In the genomic region with DNA sequence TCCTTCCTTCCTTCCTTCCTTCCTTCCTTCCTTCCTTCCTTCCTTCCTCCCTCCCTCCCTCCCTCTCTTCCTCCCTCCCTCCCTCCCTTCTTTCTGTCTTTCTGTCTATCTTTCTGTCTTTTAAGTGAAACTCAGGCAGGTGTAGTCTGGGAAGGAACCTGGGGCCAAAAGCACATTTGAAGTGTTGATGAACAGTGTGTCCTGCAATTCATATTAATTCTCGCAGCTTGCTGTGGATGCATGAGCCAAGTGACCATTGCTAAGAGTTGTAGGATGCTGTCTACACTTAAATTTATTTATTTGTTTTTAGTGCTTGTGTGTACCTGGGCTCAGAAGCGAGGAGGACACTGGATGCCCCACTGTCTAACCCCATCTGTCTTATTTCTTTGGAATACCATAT, we compare ENCODE assay signal across 15 mouse cellular contexts.
DNase-seq lines count a peak whose midpoint lies in the region; ATAC-seq and TF ChIP-seq lines count a peak whose summit lies in the region.
"Had no signal": no experiment of that assay in that cellular context is flagged by ENCODE, and none has a peak within 500 bp of the region (broad histone marks: within the 10 kb centered on the region; RNA-seq: fewer than 3 reads in every experiment).

No protein-coding gene starts in this region.

- H3K27ac ChIP-seq in liver, embryonic 14.5 days = no peak overlapping the region
- H3K27ac ChIP-seq in forebrain, embryonic 13.5 days = no peak overlapping the region
- H3K27ac ChIP-seq: heart, adult 2 months; left cerebral cortex, adult 2 months; midbrain, embryonic 12.5 days; neural tube, embryonic 12.5 days had no signal

- peak; percentile 59 to 76 (median 66) for DNase-seq in liver, embryonic 14.5 days (ENCODE audit: low read depth in 3 of 3, low spot score in 3 of 3)
- DNase-seq in liver (no peak), ES-CJ7 (ENCODE audit: low read depth, low spot score) (peak; percentile 42), adipocyte (ENCODE audit: low spot score) (peak; percentile 42)
- DNase-seq in large intestine, adult 2 months (ENCODE audit: low read depth, low spot score) = peak; percentile 50
- no peak for DNase-seq in gastrocnemius, adult 8-10 months (ENCODE audit: low spot score in 2 of 2)
- no peak for DNase-seq in cerebellum, adult 11 months
- DNase-seq: adrenal gland, postnatal 36 days; cerebellum, postnatal 10 days; heart, adult 2 months; kidney, postnatal 14 days had no signal

- ATAC-seq in liver, embryonic 14.5 days (ENCODE audit: insufficient read depth) = no peak
- ATAC-seq in forebrain, embryonic 13.5 days = no peak

- H3K4me2 ChIP-seq in liver, embryonic 14.5 days (ENCODE audit: low read depth) = no peak overlapping the region
- H3K4me2 ChIP-seq in forebrain, embryonic 13.5 days = no peak overlapping the region
- H3K4me2 ChIP-seq: midbrain, embryonic 12.5 days; neural tube, embryonic 12.5 days had no signal

- H3K36me3 ChIP-seq in liver, embryonic 14.5 days (replicated peaks; ENCODE audit: control insufficient read depth, insufficient read depth, low read depth) = no peaks in the 10 kb centered on the region
- H3K36me3 ChIP-seq in forebrain, embryonic 13.5 days (ENCODE audit: poor library complexity, severe bottlenecking) = no peaks in the 10 kb centered on the region
- H3K36me3 ChIP-seq: midbrain, embryonic 12.5 days; neural tube, embryonic 12.5 days had no signal

- WGBS in liver, embryonic 14.5 days (ENCODE audit: insufficient replicate concordance) = 43% methylated on average over 2 of the region's 2 CpGs
- WGBS in large intestine, adult 2 months = 76% methylated on average over 2 of the region's 2 CpGs
- 85% methylated on average over 2 of the region's 2 CpGs for WGBS in forebrain, embryonic 13.5 days

- no peaks in the 10 kb centered on the region for H3K27me3 ChIP-seq in liver, embryonic 14.5 days (ENCODE audit: control insufficient read depth, insufficient read depth, low read length)
- H3K27me3 ChIP-seq in forebrain, embryonic 13.5 days = no peaks in the 10 kb centered on the region
- H3K27me3 ChIP-seq: midbrain, embryonic 12.5 days; neural tube, embryonic 12.5 days had no signal

- H3K4me3 ChIP-seq in liver, embryonic 14.5 days (ENCODE audit: insufficient read depth in 1 of 2, low read depth in 2 of 2, low read length in 2 of 2) = no peak overlapping the region
- no peak overlapping the region for H3K4me3 ChIP-seq in forebrain, embryonic 13.5 days
- H3K4me3 ChIP-seq: heart, adult 2 months; left cerebral cortex, adult 2 months; midbrain, embryonic 12.5 days; neural tube, embryonic 12.5 days had no signal

- H3K9ac ChIP-seq in liver, embryonic 14.5 days (replicated peaks) = no peak overlapping the region
- no peak overlapping the region for H3K9ac ChIP-seq in forebrain, embryonic 13.5 days
- H3K9ac ChIP-seq: midbrain, embryonic 12.5 days; neural tube, embryonic 12.5 days had no signal

- H3K4me1 ChIP-seq in liver, embryonic 14.5 days (replicated peaks; ENCODE audit: control insufficient read depth in 2 of 2, insufficient read depth in 2 of 2, low read length in 1 of 2) = no peaks in the 10 kb centered on the region
- H3K4me1 ChIP-seq in forebrain, embryonic 13.5 days = no peaks in the 10 kb centered on the region
- H3K4me1 ChIP-seq: midbrain, embryonic 12.5 days; neural tube, embryonic 12.5 days had no signal

- TF ChIP-seq CTCF in liver, embryonic 14.5 days (IDR thresholded peaks at IDR 0.05; ENCODE audit: low read depth) = no peak

- TF ChIP-seq EP300 in liver, embryonic 14.5 days (IDR thresholded peaks at IDR 0.05; ENCODE audit: low read depth) = no peak

- no peaks in the 10 kb centered on the region for H3K9me3 ChIP-seq in liver, embryonic 14.5 days (ENCODE audit: control insufficient read depth, low read length)
- no peaks in the 10 kb centered on the region for H3K9me3 ChIP-seq in forebrain, embryonic 13.5 days (replicated peaks)
- H3K9me3 ChIP-seq: midbrain, embryonic 12.5 days; neural tube, embryonic 12.5 days had no signal

Comparison
In these comparisons a context has a peak if more than half of its experiments do, and no peak if none do; other contexts are left out.
1. DNase-seq: peak in liver, embryonic 14.5 days (3 of 3), ES-CJ7 (single experiment), adipocyte (single experiment) and large intestine, adult 2 months (single experiment); none in liver (single experiment), gastrocnemius, adult 8-10 months (0 of 2) and cerebellum, adult 11 months (single experiment).